Mouse (Mus musculus): ENCODE measurements around the gene Tarbp1.
"Not testable (repeated sequence)": the region's sequence is repeated elsewhere in the genome, so short reads cannot be mapped to it uniquely, and the experiment has no call there.

Gene Tarbp1

GRCm38 (mm10) chr8:126494160-126495110 is 19.6 kb upstream of the Tarbp1 start:
- DNase-seq, result no peak

DNA sequence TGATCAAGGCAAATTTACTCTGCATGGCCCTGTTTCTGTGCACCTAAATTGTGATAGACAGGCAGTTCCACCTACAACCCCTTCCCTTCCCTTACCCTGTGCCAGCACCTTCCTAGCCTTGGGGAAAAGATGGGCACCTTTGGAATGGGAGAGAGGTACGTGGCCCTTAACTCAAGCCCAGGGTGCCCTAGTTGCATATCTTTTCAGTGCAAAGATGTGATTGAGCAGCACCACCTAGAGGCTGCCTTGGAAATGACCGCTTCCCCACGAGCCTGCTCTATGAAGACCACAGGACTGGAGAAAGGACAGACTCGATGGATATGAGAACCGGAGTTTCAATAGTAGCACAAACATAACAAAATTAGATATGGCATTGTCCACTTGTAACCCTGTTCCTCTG is 8.1 kb upstream of the Tarbp1 start:
- peak; percentile 83 for DNase-seq

DNA sequence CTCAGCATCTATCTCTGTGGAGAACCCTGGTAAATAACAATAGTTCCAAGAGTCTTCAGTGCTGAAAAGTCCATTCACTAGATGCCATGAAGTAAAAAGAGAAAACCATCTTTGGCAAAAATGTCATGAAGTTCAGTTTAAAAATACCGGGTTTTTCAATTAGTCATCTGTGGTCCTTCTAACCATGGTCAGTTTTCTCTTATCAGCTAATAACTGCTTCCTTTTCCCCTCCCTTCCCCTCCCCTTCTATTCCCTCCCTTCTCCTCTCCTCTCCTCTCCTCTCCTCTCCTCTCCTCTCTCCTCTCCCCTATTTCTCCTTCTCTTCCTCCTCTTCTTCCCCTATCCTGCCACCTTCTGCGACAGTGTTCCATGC is 7.5 kb upstream of the Tarbp1 start:
- DNase-seq, result no peak

- peak; percentile 90 for DNase-seq
These were observed 6.9 kb upstream of the Tarbp1 start for GRCm38 (mm10) chr8:126481494-126482347.

GRCm38 (mm10) chr8:126480366-126480765 is 5.5 kb upstream of the Tarbp1 start:
- no peak for DNase-seq

DNA sequence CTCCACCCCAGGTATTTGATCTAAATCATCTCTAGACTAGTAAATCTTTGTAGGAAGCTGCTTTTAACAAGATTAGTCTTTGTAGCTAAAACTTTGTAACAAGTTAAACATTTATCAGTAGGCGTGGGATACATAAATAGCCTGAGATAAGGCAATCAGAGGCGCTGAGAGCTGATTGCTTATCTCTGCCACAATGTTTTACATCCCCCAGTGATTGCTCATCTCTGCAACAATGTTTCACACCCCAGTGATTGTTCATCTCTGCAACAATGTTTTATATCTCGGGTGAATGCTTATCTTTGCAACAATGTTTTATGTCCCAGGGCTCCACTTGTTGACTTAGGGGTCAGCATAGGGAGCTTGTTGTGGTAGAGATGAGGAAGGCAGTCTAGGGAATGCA is 3.8 kb upstream of the Tarbp1 start:
- DNase-seq, result no peak

GRCm38 (mm10) chr8:126476151-126476855 is 1.4 kb upstream of the Tarbp1 start:
- not testable (repeated sequence) for DNase-seq

DNA sequence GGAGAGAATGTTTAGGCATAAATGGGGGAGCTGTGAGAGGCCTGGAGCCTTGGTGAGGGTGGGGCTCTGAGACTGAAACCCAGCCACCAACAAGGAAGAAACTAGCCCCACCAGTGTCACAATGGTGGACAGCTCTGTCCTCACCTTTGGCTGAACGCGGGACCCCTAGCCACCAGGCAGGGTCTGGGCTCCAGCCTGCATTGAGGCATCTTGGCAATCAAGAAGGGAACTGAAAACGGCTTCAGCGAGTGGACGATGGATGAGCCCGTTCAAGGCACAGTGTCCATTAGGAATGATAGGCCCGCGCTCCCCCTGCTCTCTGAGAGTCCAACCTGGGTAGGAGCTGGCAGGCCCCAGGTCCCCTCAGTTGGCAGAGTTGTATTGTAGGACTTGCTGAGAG is 873 bp upstream of the Tarbp1 start:
- not testable (repeated sequence) for DNase-seq

DNA sequence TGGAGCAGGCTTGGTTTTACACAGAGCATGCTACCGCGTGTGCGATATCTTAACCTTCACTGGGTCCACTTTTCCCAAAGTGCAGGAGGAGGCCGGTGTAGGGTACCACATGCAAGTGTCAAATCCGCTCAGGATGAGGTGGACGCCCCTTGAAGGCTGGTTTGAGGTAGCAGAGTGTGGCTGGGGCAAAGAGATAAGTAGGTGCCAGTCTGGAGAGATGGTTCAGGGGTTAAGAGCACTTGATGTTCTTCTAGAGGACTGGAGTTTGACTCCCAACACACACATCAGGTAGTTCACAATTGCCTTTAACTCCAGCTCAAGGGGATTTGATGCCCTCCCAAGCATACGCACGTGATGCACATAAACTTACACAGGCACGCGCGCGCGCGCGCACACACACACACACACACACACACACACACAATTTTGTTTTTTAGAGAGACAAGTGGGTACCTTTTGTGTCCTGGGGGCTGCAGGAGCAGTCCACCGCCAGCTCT is 1.0 kb downstream of the Tarbp1 start:
- DNase-seq, result no peak

GRCm38 (mm10) chr8:126464071-126464470 is 10.8 kb downstream of the Tarbp1 start:
- DNase-seq, result no peak

DNA sequence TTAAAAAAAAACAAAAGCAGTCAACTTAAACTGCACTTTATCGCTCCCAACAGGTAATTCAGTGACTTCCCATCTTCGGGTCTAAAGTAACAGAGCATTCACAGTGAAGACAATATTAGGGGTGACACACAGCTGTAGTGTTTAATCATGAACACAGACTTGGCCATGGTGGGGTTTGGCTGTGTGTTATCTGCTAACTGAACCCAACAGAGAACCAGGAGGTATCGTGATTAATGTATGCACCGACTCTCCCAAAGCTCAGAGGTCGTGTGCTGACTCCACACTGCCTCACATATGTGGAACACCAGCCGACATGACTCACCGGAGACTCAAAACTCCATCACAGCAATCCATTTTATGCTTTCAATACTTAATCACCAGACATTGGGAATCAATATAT is 13.1 kb downstream of the Tarbp1 start:
- DNase-seq, result no peak

DNA sequence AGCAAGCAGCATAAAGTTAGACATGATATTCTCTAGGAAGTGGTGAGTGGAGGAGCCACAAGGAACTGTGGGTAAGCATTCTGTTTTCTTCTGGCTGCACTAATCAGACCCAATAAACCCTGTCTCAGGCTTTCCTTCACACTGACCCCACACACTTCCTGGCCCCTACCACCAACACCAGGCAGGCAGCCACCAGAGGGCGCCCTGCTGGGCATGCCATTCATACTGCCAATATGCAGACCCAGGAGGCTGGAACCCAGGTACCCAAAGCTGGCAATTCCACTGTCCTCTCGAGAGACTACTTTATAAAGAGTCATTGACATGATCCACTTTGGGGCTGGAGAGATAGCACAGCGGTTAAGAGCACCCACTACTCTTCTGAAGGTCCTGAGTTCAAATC is 14.6 kb downstream of the Tarbp1 start:
- peak; percentile 32 for DNase-seq

GRCm38 (mm10) chr8:126455383-126455782 is 19.5 kb downstream of the Tarbp1 start:
- peak; percentile 47 for DNase-seq

DNA sequence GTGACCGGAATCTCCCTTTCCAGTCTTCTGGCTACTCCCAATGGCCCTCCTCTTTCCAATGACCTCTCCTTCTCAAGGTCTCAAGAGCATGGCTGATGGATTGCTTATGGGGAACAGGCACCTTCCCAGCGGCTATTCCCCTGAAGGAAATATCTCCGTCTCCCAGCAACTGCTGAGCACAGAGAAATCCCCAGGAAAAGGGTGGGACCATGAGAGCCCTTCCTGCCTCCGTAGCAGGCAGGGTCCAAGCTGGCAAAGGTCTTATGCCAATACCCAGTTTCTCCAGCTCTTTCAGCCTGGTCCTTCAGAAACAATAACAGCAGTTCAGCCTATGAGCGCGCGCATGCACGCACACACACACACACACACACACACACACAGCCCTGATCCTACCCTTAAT is 23.7 kb downstream of the Tarbp1 start:
- DNase-seq, result no peak

DNA sequence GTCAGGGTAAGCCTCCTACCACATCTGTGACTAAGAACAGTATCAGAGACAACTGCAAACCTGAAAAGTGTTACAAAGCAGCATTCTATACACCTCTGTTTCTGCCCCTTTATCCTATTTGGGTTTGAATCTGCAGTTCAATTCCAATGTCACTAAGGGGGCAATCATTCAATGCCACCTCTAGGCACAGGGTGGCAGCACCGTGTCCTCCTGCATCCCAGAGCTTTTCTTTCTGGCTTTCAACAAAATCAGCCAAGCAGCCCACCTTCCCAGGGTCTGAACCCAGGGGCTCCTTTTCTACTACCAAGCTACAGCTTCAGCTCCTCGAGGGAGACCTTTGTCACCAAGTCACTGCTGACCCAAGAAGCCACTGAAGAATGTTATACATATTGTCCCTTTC is 35.9 kb downstream of the Tarbp1 start:
- no peak for DNase-seq

DNA sequence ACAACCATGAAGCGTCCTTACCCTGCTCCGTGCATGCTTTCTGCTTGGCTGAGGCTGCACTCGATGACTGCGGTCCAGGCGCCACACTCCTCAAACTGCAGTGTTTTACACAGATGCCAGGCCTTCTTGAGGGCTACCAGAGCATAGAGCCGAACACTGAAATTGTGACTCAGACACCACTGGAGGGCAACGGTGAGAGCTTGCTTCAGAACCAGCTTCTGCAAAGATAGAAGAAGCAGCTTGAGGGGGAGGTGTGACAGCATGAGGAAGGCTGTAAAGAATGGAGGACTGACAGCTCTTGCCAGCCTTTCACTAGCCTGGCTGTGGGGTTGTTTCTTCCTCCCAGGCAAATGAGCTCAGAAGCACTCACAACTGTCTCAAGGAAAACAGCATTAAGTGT is 41.0 kb downstream of the Tarbp1 start:
- peak; percentile 12 for DNase-seq

DNA sequence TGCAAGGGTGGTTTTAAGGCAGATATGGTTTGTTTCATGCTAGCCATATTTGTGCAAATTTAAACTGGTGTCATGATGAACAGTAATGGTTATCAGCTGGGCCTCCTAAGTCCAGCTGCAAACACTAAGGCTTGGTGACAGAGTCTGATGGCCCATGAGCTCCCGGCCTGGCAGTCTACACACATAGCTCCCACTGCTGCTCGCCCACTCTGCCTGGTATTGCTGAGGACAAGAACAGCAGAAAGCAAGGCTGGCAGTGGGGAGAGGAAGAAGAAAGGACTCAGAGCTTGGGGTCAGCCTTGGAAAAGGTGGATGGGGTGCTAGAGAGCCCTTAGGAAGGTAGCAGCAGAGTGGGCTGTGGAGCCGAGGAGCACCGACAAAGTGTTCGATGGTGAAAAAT is 45.2 kb downstream of the Tarbp1 start:
- DNase-seq, result no peak

DNA sequence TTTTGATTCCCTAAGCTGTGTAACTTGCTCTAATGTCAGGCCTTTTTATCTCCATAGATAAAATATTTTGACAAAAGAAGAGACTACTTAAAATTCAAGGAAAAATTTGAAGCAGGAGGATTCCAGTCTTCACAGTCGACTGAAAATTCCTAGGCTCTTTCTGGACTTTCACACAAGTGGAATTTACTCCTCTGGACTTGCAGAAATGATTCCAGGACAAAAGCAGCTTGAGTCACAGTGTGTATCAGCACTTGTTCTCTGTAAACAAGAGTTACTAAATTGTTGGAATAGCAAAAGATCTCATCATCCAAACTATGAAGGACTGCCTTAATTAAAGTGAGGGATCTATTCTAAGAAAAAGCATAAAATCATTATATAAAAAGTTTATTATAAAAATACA is 49.9 kb downstream of the Tarbp1 start:
- DNase-seq, result no peak

DNA sequence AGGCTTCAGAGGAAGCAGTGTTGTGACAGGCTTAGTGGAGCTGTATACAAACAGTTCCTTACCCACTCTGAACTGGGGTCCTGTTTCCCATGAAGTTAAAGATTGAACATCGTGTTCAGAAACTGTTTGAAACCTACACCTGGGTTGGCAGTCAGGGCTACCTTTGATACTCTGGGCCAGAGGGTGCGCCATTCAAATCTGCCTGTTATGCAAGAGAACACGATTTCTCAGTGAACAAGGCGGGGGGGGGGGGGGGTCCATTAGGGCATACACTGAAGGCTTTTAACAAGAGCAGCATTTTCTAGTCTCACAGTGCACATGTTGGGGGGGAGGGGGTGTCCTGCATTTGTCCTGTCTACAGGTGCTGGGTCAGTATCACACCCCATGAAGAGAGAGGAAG is 50.7 kb downstream of the Tarbp1 start:
- no peak for DNase-seq

- peak; percentile 55 for DNase-seq
These were observed 52.0 kb downstream of the Tarbp1 start for GRCm38 (mm10) chr8:126422920-126423300.

DNA sequence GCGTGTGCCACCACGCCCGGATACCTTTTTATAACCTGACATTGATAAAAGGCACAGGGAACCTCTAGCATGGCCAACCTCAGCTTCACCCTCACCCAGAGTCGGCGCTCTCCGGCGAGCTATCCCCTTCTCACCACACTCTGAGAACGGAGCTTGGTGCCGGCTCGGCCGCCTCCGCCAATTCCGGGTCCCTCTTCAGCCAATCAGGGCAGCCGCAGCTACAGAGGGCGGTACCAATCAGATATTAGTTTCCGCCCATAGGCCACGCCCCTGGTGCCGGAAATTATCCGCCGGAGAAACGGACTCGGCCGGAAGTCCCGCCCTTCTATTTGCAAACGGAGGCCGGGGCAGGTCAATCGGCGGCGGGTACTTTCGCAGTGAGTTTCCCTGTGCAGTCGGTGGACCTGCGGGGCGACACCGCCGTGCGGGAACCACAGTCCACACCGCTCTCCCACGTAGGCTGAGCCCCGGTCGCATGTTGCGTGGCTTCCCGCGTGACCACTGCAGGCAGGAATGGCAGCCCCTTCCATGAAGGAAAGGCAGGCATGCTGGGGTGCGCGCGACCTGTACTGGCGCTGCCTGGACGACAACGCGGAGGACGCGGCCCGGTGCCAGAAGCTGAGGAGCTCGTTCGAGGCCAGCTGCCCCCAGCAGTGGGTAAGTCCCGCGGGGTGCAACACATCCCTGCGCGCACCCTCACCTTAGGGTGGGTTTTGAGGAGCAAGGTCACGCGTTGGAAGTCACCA is 52.5 kb downstream of the Tarbp1 start, which contains the start of gene Coa6:
Gene Coa6, plus strand, starts transcription at position 342 of the 746 bp plus-strand sequence.
- DNase-seq, result peak; percentile 98

GRCm38 (mm10) chr8:126420834-126421233 is 54.0 kb downstream of the Tarbp1 start:
- DNase-seq, result no peak
